Mouse (Mus musculus): ENCODE data around the gene Zfhx3.

DNA sequence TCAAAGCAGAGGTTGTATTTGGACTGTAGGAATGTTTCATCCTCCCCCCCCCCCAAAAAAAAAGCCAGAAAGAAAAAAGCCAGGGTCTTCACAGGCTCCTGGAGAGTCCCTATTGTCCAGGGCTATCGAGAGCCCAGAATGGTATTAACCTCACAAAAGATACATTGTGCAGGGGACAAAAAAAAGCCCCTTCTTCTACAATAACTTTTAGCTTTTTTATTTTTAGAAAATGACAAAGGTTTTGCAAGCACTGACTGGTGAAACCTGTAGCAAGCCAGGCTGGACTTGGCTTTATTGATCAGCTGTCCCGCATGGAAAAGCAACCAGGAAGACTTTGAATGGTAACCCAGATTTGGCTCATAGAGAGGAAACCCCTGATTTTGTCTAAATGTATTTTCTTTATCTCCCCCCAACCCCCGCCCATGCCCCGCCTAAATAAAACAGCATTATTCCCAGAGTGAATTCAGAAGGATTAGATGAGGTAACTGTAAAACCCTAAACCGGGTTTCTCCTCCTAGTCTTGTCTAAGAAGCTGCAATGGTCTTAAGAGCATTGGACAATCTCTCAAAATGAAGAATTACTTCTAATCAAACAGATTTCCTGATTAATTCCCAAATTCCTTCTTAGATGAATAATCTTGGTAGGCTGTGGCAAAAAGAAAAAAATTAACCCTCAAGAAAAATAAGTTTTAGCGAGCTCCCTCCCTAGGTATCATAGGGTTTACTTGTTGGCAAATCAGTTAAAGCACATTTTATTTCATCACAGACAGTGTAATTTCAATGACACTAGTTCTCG lies 759.1 kb downstream of the Zfhx3 start:
- TF ChIP-seq CTCF (IDR thresholded peaks at IDR 0.05; ENCODE audit: low read depth, low read length) (no peak), POLR2A (IDR thresholded peaks at IDR 0.05; ENCODE audit: insufficient read depth, low read length) (no peak), EP300 (IDR thresholded peaks at IDR 0.05; ENCODE audit: insufficient read depth, low read depth, low read length) (no peak)
